Mouse (Mus musculus) adrenal gland, adult 8-10 months (tissue): ENCODE measurements around the gene Pet117. TPM values are rescaled to one million over a fixed set of nuclear protein-coding genes. Genes with fewer than 3 reads are reported as not detected.
"Not testable (repeated sequence)": the region's sequence is repeated elsewhere in the genome, so short reads cannot be mapped to it uniquely, and the experiment has no call there.

Source experiments
- DNase-seq: peaks from one replicate; pipeline ENCODE4 v3.0.0; 2022
- total RNA-seq, 4 experiments: library from RNA; stranded (reverse); gene quantifications; 2 replicates each; pipeline ENCODE4 v1.2.4; 2022

Pet117 gene
- total RNA-seq, result 10 to 100 TPM in 2 of 4 experiments, 1 to 10 TPM in 2; 7.0 to 12.5 (median 9.8) TPM

- peak; percentile 94 for DNase-seq
Measured at GRCm38 (mm10) chr2:144368400-144369019, at the start of gene Pet117, which contains the start of gene Kat14. Gene Pet117 (plus strand): TSS chr2:144368996. Gene Kat14 (plus strand): TSS chr2:144368983.

GRCm38 (mm10) chr2:144324218-144324617, 44.6 kb upstream of the Pet117 start:
- no peak for DNase-seq

- no peak for DNase-seq
Measured at GRCm38 (mm10) chr2:144329451-144329850, 39.3 kb upstream of the Pet117 start.

- DNase-seq, result no peak
Measured at GRCm38 (mm10) chr2:144329937-144330336, 38.9 kb upstream of the Pet117 start.

DNA sequence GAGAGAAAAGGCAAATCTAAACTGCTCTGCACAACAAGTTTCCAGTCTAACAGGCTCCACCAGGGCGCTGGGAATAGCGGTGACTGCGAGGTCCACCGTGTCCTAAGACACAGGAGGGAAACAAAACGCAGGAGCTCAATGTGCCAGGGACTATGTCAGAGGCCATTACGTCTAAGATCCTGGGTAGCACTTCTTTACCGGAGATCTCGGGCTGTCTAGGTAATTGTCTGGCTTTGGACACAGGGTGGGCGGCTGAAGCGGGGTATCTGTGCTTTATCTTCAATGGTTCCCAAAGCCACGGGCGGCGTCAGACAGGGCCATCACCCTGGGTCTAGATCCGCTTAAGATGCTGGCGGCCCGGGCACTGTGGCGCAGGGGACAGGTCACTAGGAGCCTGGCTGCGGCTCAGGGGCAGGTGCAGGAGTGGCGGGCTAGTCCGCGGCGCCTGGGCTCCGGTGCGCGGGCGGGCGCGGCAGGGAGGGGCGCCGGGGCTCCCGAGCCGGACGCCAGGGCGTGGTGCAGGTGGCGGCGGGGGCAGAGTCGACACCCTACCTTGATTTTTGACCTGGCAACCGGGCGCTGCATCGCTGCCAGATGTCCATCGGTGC, 38.3 kb upstream of the Pet117 start:
- no peak for DNase-seq

DNA sequence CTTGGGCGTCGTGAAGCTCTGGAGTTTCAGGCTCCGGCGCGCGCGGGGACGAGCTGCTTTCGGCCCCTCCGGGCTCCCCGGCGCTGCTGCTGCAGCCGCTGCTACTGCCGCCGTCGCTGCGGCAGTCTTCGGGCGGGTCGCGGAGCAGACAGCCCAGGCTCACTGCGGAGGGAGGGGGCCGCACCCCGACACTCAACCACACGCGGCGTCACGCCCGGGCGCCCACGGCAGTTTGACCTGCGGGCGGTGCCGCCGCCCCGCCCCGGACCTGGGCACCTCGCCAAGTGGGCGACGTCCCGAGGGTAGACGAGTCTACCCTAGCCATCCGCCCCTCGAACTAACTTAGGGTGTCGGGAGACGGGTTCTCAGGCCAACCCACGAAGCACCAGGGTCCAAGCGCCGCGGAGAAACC, 37.8 kb upstream of the Pet117 start:
- no peak for DNase-seq

GRCm38 (mm10) chr2:144331401-144332302, 37.1 kb upstream of the Pet117 start, which contains the start of gene Ovol2:
Gene Ovol2 (minus strand): TSS chr2:144332146.
- no peak for DNase-seq

DNA sequence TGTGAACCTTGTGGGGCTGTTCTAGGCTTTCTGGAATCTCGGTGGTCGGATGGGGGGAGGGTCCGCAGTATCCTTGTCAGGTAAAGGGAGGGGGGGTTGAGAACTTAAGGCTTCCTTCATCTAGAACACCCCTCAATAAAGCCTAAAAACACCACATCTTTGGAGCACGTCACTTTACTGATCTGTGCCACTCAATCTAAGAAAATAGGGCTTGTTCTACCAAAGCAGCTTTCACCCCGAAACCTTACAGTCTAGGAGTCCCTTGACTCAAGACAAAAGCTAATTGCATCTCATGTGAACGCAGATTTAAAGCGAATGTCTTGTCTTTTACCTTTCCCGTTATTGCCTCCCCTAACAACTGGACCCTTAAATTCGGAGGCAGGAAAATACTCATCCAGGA, 36.3 kb upstream of the Pet117 start:
- no peak for DNase-seq

DNA sequence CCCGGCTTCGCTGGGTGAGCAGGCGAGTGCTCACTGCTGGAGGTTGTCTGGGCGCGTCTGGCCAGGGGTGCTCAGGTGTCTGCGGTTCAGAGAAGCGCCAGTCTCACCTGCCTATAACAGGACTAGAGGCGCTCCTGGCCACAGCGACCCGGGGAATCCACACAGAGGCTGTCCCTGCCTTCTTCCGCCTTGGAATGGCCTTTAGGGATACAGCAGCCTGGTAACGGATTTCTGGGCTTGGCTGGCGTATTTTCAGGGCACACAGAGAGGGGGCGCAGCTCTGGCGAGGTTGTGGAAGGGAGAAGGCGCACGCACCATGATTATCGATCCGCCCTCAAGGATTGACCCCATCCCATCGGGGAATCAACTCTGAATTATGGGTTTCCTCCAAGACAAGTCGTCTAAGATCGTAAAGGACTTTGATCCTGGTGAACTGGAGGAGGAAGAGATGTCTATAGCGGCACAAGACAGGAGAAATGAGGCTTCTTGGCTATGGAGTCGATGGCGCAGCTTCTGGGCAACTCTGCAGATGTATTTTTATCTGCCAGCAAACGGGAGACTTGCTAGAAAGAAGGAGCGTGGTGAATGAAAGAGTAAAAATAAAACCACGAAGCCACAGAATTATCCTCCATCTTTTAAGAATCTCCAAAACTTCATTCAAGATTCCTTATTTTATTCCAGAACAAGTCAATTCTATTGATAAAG, 35.5 kb upstream of the Pet117 start:
- DNase-seq, result no peak

DNA sequence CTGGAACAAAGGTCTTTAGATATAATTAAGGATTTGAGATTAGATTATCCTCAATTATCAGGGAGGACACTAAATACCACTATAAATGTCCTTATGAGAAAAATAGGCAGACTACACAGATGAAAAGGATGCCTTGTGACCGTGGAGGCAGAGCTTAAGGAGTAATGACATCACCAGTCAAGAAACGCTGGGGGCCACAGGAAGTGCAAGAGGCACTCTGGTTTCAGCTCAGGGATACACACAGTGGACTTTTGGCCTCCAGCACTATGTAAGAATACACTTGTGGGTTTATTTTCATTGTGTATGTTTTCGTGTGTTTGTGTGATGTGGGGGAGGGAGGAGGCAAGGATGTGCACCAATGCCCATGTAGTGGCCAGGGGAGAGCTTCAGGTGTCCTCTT, 31.6 kb upstream of the Pet117 start:
- DNase-seq, result no peak

- DNase-seq, result no peak
Measured at GRCm38 (mm10) chr2:144337701-144338100, 31.1 kb upstream of the Pet117 start.

GRCm38 (mm10) chr2:144338149-144338548, 30.6 kb upstream of the Pet117 start:
- DNase-seq, result not testable (repeated sequence)

DNA sequence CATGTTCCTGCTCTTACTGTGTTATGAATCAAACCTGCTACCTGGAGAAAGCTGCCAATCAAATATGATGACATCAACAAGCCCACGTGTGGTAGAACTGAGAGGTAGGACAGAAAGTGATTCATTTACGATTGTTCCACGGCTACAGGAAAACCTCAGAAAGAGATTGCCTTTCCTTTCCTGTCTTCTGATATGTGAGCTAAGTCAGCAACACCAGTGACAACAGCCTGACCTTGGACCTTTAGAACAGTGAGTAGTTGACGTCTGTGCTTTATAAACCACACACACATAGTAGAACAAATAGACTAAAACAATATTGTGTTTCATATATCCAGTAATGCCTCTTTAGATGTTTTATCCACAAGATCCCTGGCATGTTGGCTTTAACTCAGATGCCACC, 25.6 kb upstream of the Pet117 start:
- no peak for DNase-seq

DNA sequence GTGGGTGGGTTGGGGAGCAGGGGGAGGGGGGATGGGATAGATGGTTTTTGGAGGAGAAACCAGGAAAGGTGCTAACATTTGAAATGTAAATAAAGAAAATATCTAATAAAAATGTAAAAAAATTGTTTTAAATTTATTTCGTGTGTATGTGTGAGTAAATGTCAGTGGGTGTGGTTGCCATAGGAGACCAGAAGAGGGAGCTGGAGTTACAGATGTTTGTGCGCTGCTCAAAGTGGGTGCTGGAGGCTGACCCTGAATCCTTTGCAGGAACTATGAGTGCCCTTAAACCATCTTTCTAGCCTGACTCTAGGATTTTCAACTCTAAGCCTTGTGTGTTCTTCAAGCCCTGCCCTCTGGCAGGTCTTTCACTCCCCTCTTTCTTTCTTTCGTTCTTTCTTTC, 20.3 kb upstream of the Pet117 start:
- no peak for DNase-seq

GRCm38 (mm10) chr2:144352843-144353242, 16.0 kb upstream of the Pet117 start:
- no peak for DNase-seq

- DNase-seq, result no peak
Measured at GRCm38 (mm10) chr2:144369020-144369421, 225 bp downstream of the Pet117 start.

DNA sequence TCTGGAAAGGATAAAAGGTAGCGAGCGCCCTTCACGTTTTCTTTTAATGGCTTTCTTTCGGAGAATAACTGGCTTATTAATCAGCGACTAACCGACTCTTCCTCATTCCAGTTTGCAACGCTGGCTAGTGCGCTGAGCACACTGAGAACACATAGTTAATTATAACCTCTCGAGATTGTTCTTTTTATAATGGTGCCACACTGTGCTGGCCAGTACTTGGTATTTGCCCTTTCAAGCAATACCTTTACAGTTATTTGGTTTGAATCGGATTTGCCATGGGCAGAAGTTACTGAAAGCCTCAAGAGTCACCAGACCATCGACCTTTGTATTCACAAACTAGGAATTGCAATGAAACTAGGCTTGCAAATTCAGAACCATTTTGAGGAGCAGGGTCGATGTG, 715 bp downstream of the Pet117 start:
- DNase-seq, result no peak

- no peak for DNase-seq
Measured at GRCm38 (mm10) chr2:144371566-144371965, 2.8 kb downstream of the Pet117 start.

DNA sequence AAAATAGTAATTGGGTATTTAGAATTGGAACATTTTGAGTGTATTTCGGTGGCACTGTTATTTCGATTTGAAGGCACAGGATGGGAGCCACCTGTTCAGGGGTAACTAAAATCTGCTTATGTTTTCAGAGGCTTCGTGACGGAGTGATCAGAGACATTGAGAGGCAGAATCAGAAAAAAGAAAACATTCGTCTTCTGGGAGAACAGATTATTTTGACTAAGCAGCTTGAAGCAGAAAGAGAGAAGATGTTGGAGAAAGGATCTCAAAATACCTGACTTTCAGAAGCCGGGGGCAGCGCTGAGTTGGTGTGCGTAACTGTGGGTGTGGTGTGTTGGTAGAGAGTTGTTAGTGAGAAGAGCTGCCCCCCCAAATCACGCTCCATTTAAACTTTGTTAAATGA, 4.3 kb downstream of the Pet117 start:
- DNase-seq, result no peak

- no peak for DNase-seq
Measured at GRCm38 (mm10) chr2:144375063-144375703, 6.4 kb downstream of the Pet117 start.

- no peak for DNase-seq
Measured at GRCm38 (mm10) chr2:144381293-144381692, 12.5 kb downstream of the Pet117 start.

DNA sequence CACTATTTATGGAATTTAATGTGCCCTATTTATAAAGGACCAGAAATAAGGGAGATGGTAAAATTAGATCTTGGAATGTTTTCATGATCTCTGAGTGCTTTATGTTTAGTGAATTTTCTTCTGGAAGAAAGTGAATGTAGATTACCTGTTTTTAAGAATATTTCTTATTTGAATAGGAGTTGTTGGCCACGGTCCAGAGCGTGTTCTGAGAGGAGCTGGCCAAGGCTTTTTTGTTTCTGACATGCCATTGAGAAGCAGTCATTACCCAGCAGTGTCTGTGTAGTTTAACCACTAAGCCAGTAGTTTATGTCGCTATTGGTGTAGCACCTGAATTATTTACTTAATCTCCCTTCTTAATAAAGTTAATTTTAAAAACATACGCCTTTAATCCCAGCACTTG, 12.9 kb downstream of the Pet117 start:
- no peak for DNase-seq
